Mouse (Mus musculus) adrenal gland, postnatal 36 days (tissue): Measurements from ENCODE around the gene Tmem132b. TPM values are rescaled to one million over a fixed set of nuclear protein-coding genes. Genes with fewer than 3 reads are reported as not detected.
A peak's percentile ranks its signal among the peaks of the same experiment; 100 is the strongest.

ENCODE experiments used
- DNase-seq, 2 experiments: peaks; one replicate each; pipeline ENCODE4 v3.0.0; 2021; ENCODE audit warnings: mixed read lengths in 1 of 2
- total RNA-seq, 2 experiments: library from RNA; stranded (reverse); gene quantifications; 2 replicates each; pipeline ENCODE4 v1.2.3; 2021

Tmem132b gene
- total RNA-seq, 2 experiments from 2014 or later = 0.76 to 0.95 TPM

DNA sequence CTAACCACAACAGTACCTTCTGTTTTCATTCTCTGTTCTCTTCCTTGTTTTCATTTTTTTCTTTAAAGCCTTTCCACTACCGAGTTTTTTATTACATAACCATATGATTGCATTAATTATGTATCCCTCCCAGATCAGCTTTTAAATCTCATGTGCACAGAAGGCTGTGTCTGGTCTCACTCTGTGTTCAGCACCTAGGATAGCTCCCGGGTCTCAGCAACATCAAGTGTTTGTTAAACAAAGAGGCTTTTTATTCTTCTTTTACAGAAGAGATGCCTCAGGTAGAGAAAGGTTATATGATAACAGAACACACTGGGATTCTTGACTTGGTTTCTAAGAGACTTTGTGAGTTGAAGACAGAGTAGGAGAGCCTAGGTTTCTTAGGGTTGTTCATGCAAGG is 241.2 kb downstream of the Tmem132b start:
- no peak for DNase-seq

GRCm38 (mm10) chr5:125780332-125780731 is 248.8 kb downstream of the Tmem132b start:
- no peak for DNase-seq

- DNase-seq = no peak
These were observed 261.1 kb downstream of the Tmem132b start for GRCm38 (mm10) chr5:125792643-125793042.

- DNase-seq = no peak
These were observed 262.7 kb downstream of the Tmem132b start for GRCm38 (mm10) chr5:125794318-125794717.

- DNase-seq = no peak
These were observed 268.0 kb downstream of the Tmem132b start for GRCm38 (mm10) chr5:125799622-125800021.

- DNase-seq = peak; percentile 0 to 13
These were observed 268.5 kb downstream of the Tmem132b start for GRCm38 (mm10) chr5:125800025-125800424.

DNA sequence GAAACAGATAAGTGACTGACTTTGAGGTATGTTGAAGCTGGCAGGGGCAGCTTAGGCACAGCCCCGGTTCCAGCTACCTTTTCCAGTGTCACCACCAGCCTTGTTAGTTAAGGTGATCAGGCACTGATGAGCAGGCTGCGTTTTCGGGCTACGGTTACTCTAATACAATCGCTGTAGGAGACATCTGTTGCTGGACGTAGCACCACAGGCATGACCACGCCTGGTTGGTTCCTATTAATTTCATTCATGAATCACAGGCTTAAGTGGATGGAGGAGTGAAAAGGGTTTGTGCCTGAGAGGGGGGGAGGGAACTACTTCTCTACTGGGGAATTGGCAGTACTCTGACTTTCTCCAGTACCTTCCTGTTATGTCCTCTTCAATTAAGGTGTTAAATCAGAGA is 271.2 kb downstream of the Tmem132b start:
- DNase-seq = no peak

- DNase-seq = no peak
These were observed 273.8 kb downstream of the Tmem132b start for GRCm38 (mm10) chr5:125805327-125805726.

DNA sequence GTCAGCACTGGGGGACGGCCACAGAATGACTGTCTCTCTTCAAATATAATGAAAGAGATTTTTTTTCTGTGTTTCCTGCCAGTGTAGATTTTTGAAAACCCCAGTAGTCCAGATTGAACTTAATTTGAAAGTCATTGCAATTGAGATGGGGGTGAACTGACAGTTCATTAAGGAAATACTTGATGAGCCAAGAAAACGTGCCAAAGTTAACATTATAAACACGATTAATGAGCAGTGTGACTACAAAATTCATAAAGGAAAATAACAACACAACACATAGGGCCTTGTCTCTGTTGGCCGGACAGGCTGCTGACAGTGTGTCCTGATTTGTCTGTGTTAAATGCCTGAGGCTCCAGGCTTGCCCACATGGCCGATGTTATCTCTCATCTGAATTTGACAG is 276.3 kb downstream of the Tmem132b start:
- no peak for DNase-seq

DNA sequence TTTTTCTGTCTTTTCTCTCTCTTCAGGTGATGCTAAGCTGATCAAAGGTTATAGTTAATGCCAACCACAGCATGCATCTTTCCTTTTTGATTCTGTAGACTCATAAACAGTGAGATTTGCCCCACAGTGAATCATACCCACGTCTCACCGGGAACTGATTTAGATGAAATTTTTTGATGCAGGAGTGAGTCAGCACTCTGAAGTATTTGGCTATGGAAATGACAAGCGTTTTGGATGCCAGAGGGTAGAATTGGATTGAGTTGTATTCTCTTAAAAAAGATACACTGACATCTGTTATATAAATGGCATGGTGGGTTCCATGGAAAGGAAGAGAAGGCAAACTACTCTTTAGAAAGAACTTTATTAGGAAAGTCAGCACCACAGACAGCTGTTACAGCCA is 297.8 kb downstream of the Tmem132b start:
- no peak for DNase-seq

GRCm38 (mm10) chr5:125835890-125836289 is 304.3 kb downstream of the Tmem132b start:
- no peak for DNase-seq

GRCm38 (mm10) chr5:125836761-125837160 is 305.2 kb downstream of the Tmem132b start:
- no peak for DNase-seq

Other genes with a start within 250 kb of the Tmem132b start
- 1,000 to 10,000 TPM; 1,867 to 4,652 TPM for gene Scarb1, start 190.7 kb upstream of the Tmem132b start, total RNA-seq
- under 1 TPM; 0.23 to 0.40 TPM for gene Gm10382, start 142.5 kb upstream of the Tmem132b start, total RNA-seq
- gene Ubc, start 141.6 kb upstream of the Tmem132b start, total RNA-seq = 1,000 to 10,000 TPM; 1,428 to 1,489 TPM
- gene Dhx37, start 97.7 kb upstream of the Tmem132b start, total RNA-seq = 10 to 100 TPM; 16.3 to 21.9 TPM
- 10 to 100 TPM; 25.6 to 39.0 TPM for gene Bri3bp, start 90.2 kb upstream of the Tmem132b start, total RNA-seq
- gene Aacs, start 56.0 kb upstream of the Tmem132b start, total RNA-seq = 100 to 1,000 TPM in 1 of 2 experiments, 10 to 100 TPM in 1; 96.1 to 101 TPM